Mouse (Mus musculus): ENCODE measurements around the gene Edem3.
"Not testable (repeated sequence)": the region's sequence is repeated elsewhere in the genome, so short reads cannot be mapped to it uniquely, and the experiment has no call there.

GRCm38 (mm10) chr1:151749894-151750293, 5.3 kb upstream of the Edem3 start:
- TF ChIP-seq CTCF, POLR2A (IDR thresholded peaks at IDR 0.05; ENCODE audit: insufficient read depth, low read depth, low read length): not testable (repeated sequence)

All from olfactory bulb, adult 2 months (tissue).